Mouse (Mus musculus): ENCODE measurements around the gene Vmn1r14.
"Not testable (repeated sequence)": the region's sequence is repeated elsewhere in the genome, so short reads cannot be mapped to it uniquely, and the experiment has no call there.

Vmn1r14 gene

DNA sequence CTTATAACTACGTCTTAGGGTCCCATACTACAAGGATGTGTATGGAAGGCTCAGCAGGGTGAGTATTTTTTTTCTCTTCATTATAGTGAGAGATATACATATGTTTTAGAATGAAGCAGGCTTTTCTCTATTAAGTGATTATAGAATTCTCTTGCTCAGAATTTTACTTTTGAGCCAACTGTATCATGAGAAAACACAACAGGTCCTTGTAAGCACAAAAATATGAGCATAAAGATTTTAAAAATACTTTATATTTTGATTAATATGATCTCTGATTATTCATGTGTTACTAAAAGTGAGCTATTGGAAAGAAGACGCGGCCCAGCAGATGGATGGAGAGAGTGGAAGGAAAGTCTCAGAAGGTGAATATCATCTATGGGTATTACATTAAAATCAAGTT, at the start of gene Vmn1r14:
TSS of gene Vmn1r14 (plus strand) at position 301 of the 400 bp plus-strand sequence.
- DNase-seq (ENCODE audit: low read depth, low spot score), result no peak

GRCm38 (mm10) chr6:57190016-57190415, 41.5 kb upstream of the Vmn1r14 start:
- not testable (repeated sequence) for DNase-seq (ENCODE audit: low read depth, low spot score)

DNA sequence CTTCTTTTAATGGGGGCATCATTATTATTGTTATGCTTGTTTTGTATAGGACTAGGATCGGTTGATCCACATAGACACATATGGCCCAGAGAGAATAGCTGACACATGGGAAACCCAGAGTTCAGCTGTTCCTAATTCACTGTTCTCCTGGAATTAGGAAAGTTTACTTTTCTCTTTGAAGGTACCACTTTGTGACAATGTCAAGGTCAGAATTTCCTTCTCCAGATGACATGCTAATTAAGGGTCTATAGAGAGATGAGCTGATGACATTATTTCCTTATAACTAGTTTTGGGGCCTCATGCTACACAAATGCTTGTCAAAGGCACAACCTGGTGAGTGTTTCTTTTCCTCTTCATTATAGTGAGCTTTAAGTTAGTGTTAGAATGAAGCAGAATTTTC, 28.5 kb upstream of the Vmn1r14 start, which contains the start of gene Vmn1r13:
TSS of gene Vmn1r13 (plus strand) at position 301 of the 400 bp plus-strand sequence.
- not testable (repeated sequence) for DNase-seq (ENCODE audit: low read depth, low spot score)

GRCm38 (mm10) chr6:57257652-57258051, 26.2 kb downstream of the Vmn1r14 start, which contains the start of gene Vmn1r15:
Gene Vmn1r15, plus strand, starts transcription at chr6:57257952.
- DNase-seq (ENCODE audit: low read depth, low spot score), result no peak

GRCm38 (mm10) chr6:57260990-57261389, 29.5 kb downstream of the Vmn1r14 start:
- DNase-seq (ENCODE audit: low read depth, low spot score), result no peak

DNA sequence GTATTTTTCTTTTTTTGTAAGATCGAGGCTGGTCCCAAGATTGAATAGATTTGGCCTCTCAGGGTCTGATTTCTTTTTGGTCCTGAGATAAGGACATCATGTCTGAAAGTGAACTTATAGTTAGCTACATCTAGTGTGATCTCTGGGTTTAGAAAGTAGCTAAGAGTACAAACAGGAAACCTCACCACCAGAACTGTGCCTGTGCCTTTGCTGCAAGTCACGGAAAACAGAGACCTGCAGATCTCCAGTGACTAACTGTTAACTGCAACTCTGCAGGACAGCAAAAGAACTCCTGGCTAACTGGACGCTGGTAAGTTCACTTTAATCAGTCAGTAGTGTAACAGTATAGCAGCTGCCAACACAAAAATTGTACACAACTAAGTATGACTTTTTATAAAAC, 40.4 kb downstream of the Vmn1r14 start:
- DNase-seq (ENCODE audit: low read depth, low spot score), result no peak

- no peak for DNase-seq (ENCODE audit: low read depth, low spot score)
These were observed 41.0 kb downstream of the Vmn1r14 start for GRCm38 (mm10) chr6:57272517-57272916.

- DNase-seq (ENCODE audit: low read depth, low spot score), result no peak
These were observed 47.5 kb downstream of the Vmn1r14 start for GRCm38 (mm10) chr6:57278952-57279351.

Measured in skeletal muscle tissue, adult 2 months (tissue).